Mouse (Mus musculus) layer of hippocampus, postnatal 25 days (tissue): ENCODE results near the gene AL732309.1. TPM values are rescaled to one million over a fixed set of nuclear protein-coding genes. Genes with fewer than 3 reads are reported as not detected.
A peak's percentile ranks its signal among the peaks of the same experiment; 100 is the strongest.

Source experiments
- DNase-seq, 2 experiments: peaks; one replicate each; pipeline ENCODE4 v3.0.0; 2022; ENCODE audit warnings: mixed read lengths in 2 of 2, low spot score in 1 of 2; ENCODE audit errors: extremely low spot score in 1 of 2
- total RNA-seq, 2 experiments: library from RNA; stranded (reverse); gene quantifications; 2 replicates each; pipeline ENCODE4 v1.2.3; 2021

AL732309.1 gene
- 1 to 10 TPM; 3.3 to 5.2 TPM for total RNA-seq

DNA sequence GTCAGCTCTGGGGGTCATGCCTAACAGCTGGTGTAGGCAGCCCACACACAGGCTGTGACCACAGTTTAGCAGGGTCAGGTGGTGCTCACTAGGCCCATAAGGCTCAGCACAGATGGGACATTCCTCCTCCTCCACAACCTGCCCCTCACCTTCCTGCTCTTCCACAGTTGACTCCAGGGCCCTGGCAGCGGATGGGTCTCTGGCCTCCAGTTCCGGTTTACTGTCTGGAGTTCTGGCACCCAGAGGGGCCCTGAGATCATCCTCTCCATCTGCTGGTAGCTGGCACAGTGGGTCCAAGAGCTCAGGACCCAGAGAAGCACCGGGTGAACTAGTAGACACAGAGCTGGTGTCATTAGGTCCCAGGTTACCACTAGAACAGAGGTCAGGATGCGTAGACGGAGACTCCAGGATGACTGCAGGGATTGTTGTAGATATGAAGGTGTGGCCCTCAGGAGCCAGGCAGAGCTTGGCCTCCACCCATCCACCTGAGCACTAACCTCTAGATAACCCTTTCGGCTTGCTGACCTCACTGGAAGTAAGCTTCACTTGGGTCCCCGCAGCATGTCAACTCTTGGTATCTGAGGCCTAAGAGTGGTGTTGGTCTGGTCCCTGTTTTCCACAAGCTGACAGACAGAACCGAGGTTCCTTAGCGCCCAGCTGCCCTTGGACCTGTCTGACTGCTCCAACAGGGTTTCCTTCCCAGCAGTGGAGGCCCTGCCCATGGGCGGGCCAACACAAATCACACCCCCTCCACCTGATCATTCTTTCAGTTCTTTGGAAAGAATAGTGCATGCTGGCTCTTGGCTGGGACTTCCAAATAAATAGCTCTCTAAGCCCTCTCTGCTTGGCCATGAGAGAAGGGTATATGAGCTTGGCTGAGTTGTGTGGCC lies at the start of gene AL732309.1:
Gene AL732309.1, minus strand, starts transcription at position 681 of the 890 bp plus-strand sequence.
- no peak for DNase-seq

DNA sequence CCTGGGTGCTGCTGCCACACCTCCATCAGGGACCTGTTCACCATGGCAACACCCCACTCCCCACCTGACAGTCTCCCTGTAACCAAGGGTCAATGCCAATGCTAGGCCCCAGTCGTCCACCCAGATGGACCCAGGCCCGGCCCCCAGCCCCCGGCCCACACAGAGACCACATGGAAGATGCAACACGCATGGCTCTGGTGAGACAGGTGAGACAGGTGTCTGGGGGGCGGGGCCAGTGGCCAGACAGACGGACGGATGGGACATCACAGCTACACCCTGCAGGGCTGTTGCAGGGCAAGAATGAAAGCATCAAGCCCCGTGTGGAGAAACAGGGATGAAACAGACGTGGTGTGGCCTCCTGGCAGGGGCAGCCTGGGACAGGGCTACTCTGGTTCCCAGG lies 47.0 kb upstream of the AL732309.1 start:
- DNase-seq: no peak

- DNase-seq: peak; percentile 72 to 89
These were observed 46.2 kb upstream of the AL732309.1 start for GRCm38 (mm10) chr2:25292856-25293255.

DNA sequence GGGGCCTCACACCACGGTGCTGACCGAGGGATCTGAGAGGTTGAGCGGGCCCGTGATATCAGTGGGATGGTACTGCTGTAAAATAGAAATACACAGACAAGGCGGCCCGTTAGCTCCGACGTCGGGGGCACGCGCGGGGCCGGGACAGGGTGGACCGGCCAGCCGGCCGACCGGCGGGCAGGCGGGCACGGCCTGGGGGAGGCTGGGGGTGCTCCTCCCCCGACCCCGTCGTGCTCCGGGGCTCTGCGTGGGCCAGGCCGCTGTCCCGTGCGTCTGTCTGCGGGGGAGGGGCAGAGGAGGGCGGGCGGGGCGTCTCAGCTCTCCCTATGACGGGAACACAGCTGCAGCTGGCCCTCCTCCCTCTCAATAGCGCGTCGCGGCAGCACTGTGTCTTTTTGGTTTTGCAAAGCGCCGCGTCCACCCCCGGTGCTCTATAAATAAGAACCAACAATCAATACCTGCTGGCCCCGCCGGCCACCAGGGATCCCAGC lies 45.4 kb upstream of the AL732309.1 start:
- DNase-seq: no peak

- DNase-seq: no peak
These were observed 44.8 kb upstream of the AL732309.1 start for GRCm38 (mm10) chr2:25291184-25292053.

DNA sequence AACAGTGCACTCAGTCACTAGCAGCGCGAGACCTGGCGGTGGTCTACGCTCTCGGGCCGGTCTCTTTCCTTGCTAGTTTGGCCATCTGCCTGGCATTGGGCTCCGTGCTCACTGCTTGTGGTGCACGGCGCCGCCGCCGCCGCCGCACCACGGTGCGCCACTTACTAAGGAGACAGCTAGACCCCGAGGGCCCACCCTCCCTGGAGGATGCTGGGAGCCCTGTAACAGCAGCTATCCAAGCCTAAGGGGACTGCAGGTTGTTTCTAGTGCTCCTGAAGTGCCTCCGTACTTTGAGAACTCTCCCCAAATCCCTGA lies 44.1 kb upstream of the AL732309.1 start:
- DNase-seq: peak in 1 of 2 experiments; percentile 53

DNA sequence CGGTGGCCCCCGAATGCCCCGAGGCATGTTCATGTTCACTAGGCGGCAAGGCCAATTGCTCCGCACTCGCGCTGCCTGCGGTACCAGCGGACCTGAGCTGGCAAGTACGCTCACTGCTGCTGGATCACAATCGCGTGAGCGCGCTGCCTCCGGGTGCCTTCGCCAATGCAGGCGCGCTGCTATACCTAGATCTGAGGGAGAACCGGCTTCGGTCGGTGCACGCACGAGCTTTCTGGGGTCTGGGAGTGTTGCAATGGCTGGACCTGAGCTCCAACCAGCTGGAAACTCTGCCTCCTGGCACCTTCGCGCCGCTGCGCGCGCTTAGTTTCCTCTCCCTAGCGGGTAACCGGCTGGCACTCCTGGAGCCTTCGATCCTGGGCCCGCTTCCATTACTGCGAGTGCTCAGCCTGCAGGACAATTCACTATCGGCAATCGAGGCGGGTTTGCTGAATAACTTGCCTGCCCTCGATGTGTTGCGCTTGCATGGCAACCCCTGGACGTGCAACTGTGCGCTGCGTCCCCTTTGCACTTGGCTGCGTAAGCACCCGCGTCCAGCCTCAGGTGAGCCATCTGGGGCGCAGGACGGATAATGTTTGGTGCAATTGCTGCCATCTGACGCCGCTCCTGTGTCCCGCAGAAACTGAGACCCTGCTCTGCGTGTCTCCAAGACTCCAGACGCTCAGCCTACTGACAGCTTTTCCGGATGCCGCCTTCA lies 43.6 kb upstream of the AL732309.1 start:
- peak; percentile 52 to 70 for DNase-seq

DNA sequence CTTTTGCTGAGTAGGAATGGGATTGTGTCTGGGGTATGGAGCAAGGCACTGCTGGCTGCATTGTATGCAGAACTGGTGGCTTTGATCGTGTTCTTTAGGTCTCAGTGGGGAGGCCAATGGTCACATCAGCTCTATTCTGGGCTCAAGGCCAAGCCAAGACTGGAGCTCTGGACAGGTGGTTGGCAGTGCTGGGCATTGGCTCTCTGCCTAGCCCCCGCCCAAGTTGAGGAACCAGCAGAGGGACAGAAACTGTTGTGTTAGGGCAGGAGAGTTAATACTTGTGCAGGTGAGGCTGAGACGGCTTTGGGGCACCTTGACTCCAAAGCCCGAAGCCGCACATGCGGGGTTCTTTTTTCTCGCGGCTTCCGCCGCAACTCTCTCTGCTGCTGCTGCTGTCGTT lies 43.0 kb upstream of the AL732309.1 start, which contains the start of gene Lrrc26:
Gene Lrrc26, plus strand, starts transcription at position 265 of the 400 bp plus-strand sequence.
- no peak for DNase-seq

- no peak for DNase-seq
These were observed 42.2 kb upstream of the AL732309.1 start for GRCm38 (mm10) chr2:25288734-25289345.

GRCm38 (mm10) chr2:25287927-25288649 lies 41.4 kb upstream of the AL732309.1 start, which contains the start of gene Tmem210:
Gene Tmem210, plus strand, starts transcription at chr2:25288145.
- no peak for DNase-seq

DNA sequence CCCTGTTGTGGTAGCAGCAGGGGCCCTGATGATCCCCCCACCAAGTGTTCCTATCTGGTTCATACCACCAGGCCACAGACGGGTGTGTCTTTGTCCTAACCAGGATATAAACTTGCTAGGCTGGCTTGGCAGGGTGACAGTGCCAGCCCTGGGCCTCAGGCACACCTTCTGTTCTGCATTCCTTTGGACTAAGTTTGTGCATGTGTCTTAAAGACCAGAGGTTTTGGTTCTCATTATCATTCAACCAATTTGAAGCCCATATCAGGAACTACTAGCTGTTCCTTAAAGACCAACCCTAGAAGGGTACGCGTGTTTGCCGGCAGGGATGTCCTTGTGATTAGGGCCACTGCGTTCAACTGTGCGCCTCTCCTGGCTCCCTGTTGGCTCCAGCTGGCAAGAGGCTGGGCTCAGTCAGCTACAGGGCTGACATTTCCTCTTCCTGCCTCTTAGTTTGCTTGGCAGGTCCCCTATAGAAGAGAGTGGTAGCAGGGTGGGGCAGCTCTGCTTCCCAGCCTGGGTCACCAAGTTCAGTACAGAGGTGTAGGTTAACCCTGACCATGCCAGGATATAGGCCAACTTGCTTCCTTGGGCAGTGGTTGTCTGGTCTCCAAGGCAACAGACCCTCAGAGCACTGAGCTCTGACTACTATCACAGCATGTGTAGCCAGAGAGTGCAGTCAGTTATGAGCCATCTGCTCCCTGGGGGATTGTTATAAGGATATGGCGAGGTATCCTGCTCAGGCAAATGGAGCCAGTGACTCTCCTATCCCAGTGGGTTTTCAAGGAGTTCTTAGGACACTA lies 40.4 kb upstream of the AL732309.1 start:
- no peak for DNase-seq

DNA sequence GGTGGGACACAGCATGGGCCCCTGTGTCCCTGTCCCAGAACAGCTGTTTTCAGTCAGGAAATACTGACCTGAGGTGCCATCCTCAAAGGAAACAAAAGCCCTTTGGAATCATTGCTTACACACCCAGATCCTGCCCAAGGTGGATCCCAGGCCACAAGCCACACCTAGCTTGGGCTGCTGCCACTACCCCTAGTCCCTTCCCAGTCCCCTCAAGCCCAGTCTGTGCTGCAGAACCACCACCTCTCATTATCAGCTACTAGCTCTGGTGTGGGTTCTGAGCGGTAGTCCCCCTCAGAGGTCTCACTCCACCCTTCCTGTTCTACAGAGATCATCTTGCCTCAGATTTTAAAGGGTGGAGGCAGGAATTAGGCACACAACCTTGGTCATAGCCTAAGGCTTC lies 39.7 kb upstream of the AL732309.1 start:
- no peak for DNase-seq

DNA sequence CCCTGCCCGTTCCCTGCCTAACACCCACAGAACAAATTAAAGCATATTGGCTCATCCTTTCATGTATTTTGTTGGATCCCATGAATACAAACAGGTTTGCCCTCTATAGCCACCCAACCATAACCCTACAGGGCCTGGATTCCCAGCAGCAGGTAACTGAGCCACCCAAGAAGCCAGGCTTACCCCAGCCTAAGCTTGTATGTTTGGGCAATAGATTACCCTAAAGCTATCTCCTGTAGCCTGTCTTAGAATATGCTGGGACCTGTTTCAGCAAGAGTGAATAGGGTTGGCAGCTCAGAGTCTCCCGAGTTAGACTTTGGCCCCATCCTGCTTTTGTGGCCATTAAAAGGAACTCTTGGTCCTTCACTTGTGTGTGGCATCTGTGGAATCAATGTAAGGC lies 38.9 kb upstream of the AL732309.1 start:
- DNase-seq: no peak

GRCm38 (mm10) chr2:25278928-25279882 lies 32.5 kb upstream of the AL732309.1 start:
- peak; percentile 72 to 93 for DNase-seq

GRCm38 (mm10) chr2:25273010-25273409 lies 26.3 kb upstream of the AL732309.1 start:
- DNase-seq: no peak

GRCm38 (mm10) chr2:25272515-25272914 lies 25.9 kb upstream of the AL732309.1 start:
- DNase-seq: no peak

GRCm38 (mm10) chr2:25271827-25272511 lies 25.3 kb upstream of the AL732309.1 start, which contains the start of the genes Ssna1 and Anapc2:
Gene Ssna1, minus strand, starts transcription at chr2:25272438.
Gene Anapc2, plus strand, starts transcription at chr2:25272478.
- peak; percentile 96 to 98 for DNase-seq
